Mouse (Mus musculus) ovary, adult 18-20 months (tissue): ENCODE measurements around the gene Maml3.

Experiments used
- DNase-seq: peaks from one replicate; pipeline ENCODE4 v3.0.0; 2022; ENCODE audit warnings: low spot score, mixed read lengths

Maml3 gene

DNA sequence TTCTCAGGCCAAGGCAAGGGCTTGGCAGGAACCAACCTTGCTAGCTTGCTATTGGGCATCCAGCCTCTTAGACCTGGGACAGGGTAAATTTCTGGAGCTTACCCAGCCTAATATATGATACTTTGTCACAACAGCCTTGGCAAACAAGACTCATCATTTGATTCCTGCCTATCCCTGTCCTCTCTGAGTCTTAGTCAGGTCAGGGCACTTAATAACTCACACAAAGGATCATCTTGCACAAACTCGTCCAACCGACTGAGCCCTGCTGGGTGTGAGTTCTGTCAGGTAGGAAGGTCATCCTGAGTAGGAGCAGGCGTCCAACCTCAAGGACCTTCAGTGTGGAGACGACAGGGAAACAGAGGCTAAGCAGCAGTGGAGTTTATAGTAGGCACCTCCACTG lies 233.5 kb downstream of the Maml3 start:
- DNase-seq = no peak

DNA sequence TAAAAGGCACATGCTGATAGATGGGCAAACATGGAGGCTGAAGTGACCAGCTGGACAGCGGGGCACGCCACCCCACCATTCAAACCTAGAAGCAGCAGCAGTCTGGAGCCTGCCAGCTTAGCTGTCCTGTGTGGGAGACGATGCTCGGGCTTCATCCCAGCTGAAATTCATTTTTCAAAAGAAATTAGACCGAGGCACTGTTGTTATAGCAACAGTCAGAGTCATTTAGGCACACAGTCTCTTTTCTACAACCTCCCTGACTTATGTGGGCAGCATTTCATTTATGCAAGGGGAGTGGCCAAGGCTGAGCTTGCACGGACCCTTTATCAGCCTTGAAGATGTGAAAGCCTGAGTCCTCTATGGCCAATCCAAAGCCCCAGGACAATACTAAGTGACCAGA lies 234.9 kb downstream of the Maml3 start:
- no peak for DNase-seq

DNA sequence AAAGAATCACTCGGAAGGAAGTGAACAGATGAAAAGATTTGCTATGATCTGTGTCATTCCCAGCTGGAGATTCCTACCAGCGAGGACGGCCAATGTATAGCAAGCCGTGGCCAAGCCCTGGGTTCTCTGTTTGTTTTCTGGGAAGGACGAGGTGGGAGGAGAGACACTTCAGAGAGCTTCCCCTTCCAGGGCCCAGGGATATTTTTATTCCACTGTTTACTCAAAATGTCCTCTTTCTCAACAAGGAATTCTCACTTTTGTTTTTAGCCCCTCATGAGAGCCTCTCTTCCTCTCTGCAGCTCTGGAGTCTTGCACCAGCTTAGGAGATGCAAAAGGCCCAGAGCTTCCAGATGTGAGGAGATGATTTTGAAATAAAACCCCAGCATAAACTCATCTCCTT lies 236.0 kb downstream of the Maml3 start:
- no peak for DNase-seq

DNA sequence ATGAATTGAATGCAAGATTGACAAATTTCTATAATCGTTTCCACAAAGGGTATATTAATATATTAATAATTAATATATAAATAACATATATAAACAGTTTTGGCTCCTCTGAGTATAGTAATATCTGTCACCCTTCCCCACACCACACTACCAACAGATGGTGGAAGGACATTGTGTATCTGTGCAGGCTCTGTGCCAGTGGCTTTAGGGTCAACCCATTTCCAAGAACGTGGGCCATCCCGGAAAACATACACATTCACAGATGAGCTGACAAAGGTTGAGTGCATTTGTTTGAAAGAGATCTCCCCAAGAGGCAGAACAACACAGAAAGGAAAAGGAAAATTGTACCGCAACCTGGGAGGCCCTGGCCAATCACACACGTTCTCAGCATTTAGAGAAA lies 238.4 kb downstream of the Maml3 start:
- DNase-seq = no peak

DNA sequence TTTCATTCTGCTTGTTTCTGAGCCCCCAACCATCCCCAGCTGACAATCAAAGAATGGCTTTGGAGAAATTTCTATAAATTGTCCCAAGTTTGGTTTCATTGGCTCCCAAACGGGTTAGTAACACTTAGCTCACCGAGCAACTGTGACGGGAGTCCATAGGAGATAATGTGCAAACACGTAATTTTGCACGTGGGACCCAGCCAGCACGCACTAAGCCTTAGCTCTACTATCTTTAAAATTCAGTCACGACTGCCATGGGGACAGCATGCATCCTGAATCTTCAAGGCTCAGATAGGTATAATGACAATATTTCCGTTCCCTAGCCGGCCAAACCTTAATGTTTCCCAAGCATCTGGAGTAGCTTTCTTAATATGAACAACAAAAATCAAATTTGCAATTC lies 243.2 kb downstream of the Maml3 start:
- DNase-seq = no peak

DNA sequence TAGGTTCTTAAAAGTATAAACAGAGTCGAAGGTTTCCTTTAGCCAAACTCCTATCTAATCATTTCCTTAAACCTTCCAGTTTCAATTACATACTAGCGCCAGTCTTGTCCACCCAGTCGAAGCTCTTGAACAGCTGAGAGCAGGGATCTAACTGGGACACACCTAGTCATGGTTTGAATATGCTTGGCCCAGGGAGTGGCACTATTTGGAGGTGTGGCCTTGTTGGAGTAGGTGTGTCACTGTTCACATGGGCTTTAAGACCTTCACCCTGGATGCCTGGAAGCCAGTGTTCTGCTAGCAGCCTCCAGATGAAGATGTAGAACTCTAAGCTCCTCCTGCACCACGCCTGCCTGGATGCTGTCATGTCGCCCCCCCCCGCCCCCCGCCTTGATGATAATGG lies 244.4 kb downstream of the Maml3 start:
- DNase-seq = no peak

DNA sequence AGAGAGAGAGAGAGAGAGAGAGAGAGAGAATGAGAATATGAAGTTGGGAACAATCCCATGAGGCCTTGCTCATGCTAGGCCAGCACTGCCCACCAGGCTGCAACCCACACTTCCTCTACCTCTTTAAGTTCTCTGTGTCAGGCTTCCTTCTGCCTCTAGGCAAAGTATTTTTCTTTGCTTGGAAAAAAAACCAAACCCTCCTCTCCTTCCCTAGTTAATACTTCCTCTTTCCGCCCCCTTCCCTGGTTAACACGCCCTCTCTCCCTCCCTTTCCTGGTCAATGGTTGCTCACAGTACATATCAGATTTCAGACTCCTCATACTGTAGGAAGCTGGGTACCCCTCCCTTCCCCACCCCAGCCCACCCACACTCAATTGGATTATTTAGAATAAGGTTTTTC lies 245.7 kb downstream of the Maml3 start:
- no peak for DNase-seq

DNA sequence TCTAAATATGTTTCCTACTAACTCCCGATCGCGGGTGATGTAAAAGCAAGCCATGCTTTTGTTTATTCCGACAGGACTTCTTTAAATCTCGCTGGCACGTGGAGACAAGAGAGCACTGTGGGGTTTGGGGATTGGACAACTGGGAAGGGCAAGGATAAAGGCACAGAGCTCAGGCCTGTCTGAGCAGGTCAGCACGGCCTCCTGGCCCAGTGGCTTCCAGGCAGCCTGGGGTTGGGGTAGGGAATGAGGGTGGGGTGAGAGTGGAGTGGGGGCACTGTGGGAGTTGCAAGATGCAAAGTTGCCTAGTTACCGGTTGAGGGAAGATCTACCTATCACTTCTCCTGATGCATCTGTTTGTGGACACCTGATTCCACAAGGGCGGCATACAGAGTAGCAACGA lies 250.7 kb downstream of the Maml3 start:
- DNase-seq = no peak

DNA sequence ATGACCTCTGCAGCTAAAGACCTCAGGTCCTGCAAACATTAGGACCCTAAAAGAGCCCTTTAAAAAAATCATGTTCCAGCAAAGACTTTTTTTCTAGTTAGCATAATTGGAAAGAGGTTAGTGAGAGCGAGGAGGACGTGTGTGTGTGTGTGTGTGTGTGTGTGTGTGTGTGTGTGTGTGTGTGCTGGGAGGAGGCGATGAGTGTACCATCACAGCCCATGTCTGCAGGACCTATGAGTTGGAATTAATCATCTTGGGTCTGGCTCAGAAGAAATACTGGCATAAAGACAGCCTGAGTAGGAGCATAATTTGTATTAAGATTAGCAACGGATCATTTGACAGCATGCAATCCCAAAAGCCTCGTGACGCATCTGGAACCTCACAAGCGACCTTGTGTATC lies 251.3 kb downstream of the Maml3 start:
- no peak for DNase-seq

DNA sequence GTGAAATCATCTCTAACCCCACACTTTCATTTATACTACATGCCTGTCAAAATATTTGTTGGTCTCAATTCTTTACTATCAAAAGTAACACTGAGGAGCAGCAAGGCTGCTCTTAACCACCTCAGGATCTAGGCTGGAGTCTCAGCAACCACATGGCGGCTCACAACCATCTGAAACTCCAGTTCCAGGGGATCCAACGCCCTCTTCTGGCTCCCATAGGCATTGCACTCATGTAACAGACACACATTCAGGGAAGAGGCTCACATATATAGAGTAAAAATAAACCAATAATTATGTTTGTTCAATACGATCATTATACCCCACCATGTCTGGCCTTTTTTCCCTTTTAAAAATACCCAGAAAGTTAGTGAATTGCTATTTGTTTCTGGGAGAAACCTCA lies 252.2 kb downstream of the Maml3 start:
- no peak for DNase-seq

DNA sequence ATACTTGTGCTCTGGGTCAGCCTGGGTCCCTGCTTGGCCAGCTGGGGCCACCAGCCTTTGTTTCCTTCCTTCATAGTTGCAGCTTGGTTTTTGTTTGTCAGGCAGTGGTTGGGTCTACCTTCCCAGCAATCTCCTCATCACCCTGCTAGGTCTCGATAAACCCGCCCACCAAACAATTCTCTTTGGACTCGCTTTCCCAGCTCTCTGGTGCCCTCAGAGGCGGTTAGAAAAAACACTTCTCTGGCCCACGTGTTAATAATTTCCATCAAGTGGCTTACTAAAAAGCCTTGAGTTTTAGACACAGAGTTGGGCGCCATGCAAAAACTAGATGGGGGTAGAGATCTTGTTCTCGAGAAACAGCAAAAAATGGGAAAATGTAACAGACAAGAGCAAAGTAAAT lies 253.3 kb downstream of the Maml3 start:
- no peak for DNase-seq

DNA sequence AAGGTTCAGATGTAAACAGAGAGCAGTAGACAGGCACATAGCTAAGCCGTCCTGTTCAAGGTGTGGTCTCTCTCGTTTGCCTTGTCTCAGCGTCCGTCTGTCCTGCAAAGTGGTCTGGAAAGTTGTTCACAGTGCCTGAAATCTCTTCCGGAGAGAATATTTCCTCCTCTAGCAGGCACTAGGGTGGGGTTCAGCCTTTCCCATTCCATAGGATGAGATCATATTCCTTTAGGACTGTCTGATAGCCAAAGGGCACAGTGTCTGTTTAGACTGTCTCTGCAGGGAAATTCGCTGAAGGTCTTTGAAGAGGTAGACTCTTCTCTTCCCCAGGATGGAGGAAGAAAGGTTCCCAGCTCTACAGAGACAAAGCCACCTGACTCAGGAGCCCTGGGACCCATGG lies 255.4 kb downstream of the Maml3 start:
- DNase-seq = no peak

DNA sequence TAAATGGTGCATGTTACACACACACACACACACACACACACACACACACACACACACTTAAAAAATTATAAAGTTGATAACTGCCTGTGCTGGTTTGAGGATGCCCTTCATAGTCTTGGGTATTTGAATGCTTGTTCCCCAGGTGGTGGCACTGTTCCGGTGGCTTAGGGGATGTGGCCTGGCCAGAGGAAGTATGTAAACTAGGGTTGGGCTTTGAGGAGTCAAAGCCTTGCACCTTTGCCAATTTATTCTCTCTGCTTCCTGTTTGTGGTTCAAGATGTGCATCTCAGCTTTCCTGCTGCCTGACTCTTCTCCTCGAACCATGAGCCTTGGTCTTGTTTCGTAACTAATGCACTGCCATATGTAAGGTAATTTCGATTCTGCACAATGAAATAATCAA lies 257.6 kb downstream of the Maml3 start:
- DNase-seq = no peak

DNA sequence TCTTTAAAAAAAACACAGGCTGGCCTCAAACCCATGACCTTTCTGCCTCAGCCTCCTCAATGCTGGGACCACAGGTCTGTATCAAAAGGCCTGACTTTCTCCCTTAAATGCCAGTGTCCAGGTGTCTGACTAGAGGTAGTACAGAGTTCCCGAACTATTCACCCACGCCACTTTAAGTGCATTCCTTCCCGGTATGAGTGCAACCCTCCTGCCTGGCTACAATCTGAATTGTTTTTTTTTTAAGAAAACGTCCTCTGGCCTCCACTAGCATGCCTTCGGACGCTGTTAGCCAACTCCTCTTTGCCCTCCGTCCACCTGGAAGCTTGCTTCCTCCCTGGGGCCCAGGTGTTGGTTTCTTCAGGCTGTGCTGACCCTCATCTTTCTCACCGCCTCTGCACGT lies 260.6 kb downstream of the Maml3 start:
- DNase-seq = no peak

DNA sequence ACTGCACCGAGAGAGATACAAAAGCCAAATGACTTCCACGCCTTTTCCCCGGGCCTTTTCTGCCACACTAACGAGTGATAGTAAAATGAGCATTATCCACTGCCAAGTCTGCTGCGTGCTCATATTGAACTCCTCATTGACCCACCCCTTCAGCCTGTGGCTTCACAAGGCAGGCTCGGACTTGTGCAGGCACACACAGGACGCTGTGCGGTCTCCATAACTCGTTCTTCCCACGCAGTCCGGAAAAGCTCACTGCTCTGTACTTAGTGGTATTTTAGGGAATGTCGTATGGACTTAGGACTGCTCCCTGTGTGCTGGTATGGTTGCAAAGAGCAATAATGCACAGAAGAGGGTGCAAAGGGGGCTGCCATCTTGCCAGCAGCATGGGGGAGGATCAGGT lies 262.7 kb downstream of the Maml3 start:
- DNase-seq = no peak

DNA sequence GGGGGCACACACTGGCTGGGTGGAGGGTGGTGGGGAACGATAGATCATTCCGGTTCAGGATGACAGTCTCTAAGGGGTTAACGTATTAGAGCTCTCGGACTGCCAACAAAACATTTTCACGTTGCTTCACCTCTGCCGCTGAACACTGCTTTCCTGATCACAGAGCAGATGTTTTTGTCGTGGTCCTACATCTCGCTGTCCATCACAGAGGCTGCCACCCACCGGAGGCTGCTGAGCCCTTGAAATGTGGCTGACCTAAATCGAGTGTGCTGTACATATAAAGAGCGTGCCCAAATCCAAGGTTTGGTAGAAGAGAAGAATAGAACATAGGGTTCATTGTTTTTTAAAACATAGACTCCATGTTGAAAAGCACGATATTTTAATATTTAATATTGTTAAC lies 263.3 kb downstream of the Maml3 start:
- no peak for DNase-seq

DNA sequence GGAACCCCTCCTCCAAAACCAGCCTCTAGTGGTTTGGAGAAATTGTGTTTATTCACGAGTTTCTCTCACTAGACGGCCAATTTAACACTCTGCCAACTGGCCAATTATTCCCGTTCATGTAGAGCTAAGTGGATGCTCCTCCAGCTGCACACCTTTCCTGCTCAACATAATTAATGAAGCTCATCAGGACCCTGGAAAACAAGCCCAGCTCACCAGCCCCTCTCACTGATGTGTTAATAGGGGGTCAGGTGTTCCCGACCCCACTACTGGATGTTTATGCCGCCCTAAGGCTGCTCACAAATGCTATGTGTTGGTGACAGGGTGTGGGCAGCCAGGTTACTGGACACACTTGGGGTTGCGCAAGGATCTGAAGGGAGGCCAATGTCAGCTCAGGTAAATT lies 263.7 kb downstream of the Maml3 start:
- DNase-seq = no peak

DNA sequence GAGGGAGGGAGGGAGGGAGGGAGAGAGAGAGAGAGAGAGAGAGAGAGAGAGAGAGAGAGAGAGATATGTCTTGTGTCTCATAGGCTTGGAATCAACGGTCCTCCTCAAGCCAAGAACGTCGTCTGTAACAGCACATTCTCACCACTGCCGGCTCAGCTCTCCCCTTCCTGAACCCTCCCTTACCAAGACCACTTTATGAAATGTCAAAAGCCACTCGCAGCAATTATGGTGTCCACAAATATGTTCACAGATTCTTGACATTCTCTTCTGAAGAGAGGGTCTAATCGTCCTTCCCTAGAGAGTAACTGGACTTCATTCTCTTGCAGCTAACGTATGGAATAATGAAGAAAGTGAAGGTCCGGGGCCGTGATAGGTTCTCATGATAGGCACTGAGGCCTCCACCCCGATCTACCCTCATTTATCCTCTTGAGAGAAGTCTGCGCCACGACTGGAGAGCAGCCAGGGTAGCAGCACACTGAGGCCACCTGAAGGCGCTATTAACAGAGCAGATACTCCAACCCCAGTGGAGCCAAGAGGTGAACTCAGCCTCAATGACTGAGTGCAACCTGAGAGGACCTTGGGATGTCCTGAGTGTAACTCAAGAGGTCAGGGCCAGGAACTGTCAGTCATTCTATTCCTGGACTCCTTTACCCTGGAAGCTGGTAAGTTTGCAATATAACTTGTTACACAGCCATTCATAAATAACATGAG lies 264.6 kb downstream of the Maml3 start:
- no peak for DNase-seq

DNA sequence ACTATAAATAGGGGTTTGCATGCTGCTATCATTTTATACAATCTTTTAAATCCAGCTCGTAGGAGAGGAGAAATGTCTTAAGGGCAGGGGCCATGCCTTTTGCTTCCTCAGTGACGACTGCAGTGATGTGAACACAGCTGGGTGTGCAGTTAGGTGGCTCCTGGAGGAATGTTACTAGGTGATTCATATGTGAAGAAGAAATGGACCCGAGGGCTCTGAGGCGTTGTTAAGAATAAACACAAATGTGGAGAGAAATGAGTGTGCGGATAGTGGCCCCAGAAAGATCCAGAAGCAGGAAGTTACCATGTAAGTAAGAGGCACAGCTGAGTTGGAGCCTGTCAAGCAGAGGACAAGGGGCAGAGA lies 265.5 kb downstream of the Maml3 start:
- no peak for DNase-seq

DNA sequence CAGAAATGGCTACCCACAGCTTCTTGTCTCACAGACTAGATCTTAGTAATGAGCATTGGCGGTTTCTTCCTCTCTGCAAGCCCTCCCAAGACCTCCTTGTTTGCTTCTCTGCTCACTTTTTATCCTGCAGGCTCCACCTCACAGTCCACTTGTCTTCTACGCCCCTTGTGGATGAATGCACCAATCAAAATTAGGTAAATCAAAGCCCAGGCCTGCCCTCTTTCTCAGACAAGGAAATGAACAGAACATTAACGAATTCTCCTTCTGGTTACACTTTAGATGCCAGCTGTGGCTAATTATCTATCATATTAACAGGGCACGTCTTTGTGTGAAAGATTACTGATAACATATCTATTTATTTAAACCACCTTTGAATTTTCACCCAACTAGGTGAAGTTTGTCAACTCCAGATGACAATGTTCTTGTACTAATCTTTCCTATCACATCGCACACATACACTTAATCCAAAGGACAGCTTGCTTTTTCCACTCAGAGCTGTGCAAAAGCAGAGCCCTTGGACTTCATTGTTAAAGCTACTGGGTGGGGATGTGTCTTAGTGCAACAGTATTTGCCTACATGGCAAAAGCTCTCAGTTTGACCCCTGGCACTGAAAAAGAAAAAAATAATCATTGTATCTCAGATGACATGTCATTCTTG lies 266.1 kb downstream of the Maml3 start:
- DNase-seq = no peak

DNA sequence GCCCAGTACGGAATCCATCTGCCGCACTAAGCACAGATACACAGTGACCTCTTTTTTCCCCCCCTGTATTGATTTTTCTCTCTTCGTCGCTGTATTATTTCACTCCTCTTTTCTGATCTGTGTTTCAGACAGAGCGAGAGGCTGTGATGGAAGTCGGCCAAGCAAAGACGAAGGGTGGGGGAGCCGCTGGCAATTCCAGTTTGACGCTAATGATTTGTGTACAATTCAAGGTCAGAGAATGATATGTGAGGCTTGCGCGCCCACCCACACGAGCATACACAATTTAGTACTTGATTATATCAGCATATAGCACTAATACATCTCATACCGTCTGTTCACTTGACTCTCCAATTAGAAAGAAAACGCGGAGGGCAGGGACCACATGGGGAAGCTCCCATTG lies 271.9 kb downstream of the Maml3 start:
- DNase-seq = no peak

DNA sequence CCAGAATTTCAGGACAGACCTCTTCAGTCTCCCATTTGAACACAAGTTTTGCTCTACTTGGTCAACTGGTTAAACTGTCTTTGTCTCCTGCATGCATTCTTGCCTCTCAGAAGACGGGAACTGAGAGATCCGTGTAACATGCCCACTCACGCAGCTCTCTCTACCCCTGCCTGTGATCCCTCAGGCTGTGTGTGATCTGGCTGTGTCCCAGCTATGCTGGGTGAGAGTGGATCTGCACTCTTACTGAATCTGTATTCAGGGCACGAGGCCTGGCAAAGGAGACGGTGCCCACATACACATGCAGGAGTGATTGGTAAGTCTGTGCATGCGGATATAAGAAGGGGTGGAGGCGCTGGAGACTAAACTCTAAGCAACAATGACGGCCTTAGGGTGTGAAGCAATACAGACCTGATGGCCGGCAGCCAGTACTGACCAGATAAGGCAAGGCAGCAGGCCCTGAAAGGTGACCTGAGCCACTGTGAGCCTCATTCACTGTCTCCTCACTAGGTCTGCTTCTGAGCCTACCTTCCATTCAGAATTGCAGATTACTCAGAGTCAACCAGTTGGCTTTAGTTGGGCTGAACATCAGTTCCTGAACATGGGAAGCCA lies 274.0 kb downstream of the Maml3 start:
- DNase-seq = no peak

DNA sequence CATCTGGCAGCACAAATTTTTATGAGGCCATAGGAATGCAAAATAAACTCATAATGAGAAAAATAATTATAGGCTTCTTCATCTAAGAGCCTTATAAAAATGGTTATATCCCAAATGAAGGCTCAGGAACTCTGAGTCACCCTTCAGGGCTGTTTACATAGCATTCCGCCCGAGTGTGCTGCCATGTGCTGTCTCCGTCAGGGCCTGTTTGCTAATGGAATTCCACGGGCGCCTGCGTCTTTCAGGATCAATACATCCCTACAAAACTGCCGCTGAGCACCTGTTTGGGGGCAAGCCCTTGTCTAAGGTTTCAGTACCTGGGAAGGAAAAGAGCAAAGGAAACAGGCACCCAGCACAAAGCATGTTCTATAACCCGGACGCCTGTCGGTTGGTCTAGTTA lies 279.3 kb downstream of the Maml3 start:
- no peak for DNase-seq

DNA sequence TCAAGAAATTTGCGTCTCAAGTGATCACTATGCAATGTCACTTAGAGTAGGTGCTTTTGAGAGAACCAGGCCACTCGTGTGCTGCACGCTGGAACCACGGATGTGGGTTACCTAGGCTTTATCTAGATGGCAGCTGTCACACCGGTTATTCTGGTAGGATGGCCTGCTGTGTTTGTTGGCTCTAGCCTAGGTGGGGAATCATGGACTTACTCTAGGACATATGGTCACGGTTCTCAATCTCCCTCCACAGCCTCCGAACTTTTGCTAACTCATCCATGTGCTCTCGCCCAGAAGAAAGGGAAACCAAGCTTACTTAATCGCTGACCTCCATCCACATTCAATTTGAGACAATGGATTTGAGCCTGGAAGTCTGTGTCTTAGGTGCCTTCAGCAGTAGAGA lies 280.4 kb downstream of the Maml3 start:
- no peak for DNase-seq
